Mouse (Mus musculus) spleen, postnatal 0 days (tissue): ENCODE results near the gene Olfr922. TPM values are rescaled to one million over a fixed set of nuclear protein-coding genes. Genes with fewer than 3 reads are reported as not detected.

Experiments used
- polyA plus RNA-seq: library from polyadenylated mRNA; unstranded; fragments of >200 nt; fragmentation: Nextera tagmentation; extraction: Ambion mirVana; gene quantifications from 2 replicates; pipeline ENCODE4 v1.2.1, GENCODE M21; 2015

Gene Olfr922
- not detected in 2 replicates for polyA plus RNA-seq

GRCm38 (mm10) chr9:38814314-38814713, at the start of gene Olfr922:
TSS of gene Olfr922 (plus strand) at chr9:38814614.

DNA sequence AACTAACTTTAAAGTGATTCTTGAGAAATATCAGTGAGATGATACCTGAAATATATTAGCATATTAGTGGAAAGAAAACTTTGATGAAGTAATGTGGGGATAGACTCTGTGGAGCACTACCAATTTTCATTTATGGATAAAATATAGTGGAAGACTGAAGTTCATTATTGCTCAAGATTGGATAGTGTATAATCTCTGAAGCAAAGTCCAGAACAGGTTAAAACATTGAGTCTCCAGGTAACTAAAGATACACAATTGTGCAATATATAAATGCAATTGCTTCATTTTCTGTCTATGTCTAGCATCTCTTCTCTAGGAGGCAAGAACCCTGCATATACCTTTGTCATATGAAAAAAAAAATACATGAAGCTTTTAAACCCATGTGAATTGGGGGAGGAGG, 41.6 kb upstream of the Olfr922 start, which contains the start of gene Olfr921:
TSS of gene Olfr921 (plus strand) at position 301 of the 400 bp plus-strand sequence.

DNA sequence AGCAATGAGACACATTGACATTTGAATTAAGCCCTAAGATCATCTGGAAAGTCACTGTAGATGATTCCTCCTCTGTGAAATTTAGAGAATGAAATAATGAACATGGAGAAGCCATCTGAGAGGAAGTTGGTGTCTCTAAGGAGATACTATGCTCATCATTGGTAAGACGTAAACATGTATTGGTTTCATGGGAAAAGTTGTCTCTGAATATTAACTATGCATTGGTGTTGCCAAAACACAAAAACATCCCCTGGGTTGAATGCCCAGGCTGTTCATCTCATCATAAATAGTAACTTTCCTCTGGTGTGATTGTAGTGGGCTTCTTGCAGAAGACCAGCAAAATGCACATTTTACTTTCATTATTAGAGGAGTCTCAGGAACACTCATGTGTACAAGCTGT, 11.8 kb downstream of the Olfr922 start, which contains the start of gene Olfr923:
TSS of gene Olfr923 (plus strand) at position 301 of the 400 bp plus-strand sequence.

GRCm38 (mm10) chr9:38844149-38844548, 29.7 kb downstream of the Olfr922 start, which contains the start of gene Olfr924:
TSS of gene Olfr924 (plus strand) at chr9:38844449.

GRCm38 (mm10) chr9:38854760-38855159, 40.3 kb downstream of the Olfr922 start, which contains the start of gene Olfr26:
TSS of gene Olfr26 (plus strand) at chr9:38855060.

Other genes with a start within 250 kb of the Olfr922 start
- not detected in 2 replicates for gene Olfr912, start 234.4 kb upstream of the Olfr922 start, polyA plus RNA-seq
- gene Olfr913, start 221.9 kb upstream of the Olfr922 start, polyA plus RNA-seq = not detected in 2 replicates
- not detected in 2 replicates for gene Olfr914, start 209.5 kb upstream of the Olfr922 start, polyA plus RNA-seq
- not detected in 2 replicates for gene Olfr916, start 154.7 kb upstream of the Olfr922 start, polyA plus RNA-seq
- gene Olfr917, start 148.8 kb upstream of the Olfr922 start, polyA plus RNA-seq = not detected in 2 replicates
- gene Olfr918, start 140.0 kb upstream of the Olfr922 start, polyA plus RNA-seq = not detected in 2 replicates
- not detected in 2 replicates for gene Olfr919, start 110.9 kb upstream of the Olfr922 start, polyA plus RNA-seq
- gene Vwa5a, start 96.3 kb upstream of the Olfr922 start, polyA plus RNA-seq = 13.1 and 19.9 TPM in 2 replicates
- gene Olfr920, start 62.3 kb upstream of the Olfr922 start, polyA plus RNA-seq = 0.22 and 0.38 TPM in 2 replicates
- not detected in 2 replicates for gene Olfr921, start 41.5 kb upstream of the Olfr922 start, polyA plus RNA-seq
- not detected in 2 replicates for gene Olfr923, start 11.9 kb downstream of the Olfr922 start, polyA plus RNA-seq
- gene Olfr924, start 29.8 kb downstream of the Olfr922 start, polyA plus RNA-seq = not detected in 2 replicates
- gene Olfr26, start 40.4 kb downstream of the Olfr922 start, polyA plus RNA-seq = not detected in 2 replicates
- gene Olfr926, start 62.5 kb downstream of the Olfr922 start, polyA plus RNA-seq = not detected in 2 replicates
- gene Olfr930, start 115.2 kb downstream of the Olfr922 start, polyA plus RNA-seq = not detected in 2 replicates
- gene Olfr933, start 157.7 kb downstream of the Olfr922 start, polyA plus RNA-seq = not detected in 2 replicates
- not detected in 2 replicates for gene Olfr934, start 173.7 kb downstream of the Olfr922 start, polyA plus RNA-seq
- gene Olfr935, start 185.1 kb downstream of the Olfr922 start, polyA plus RNA-seq = not detected in 2 replicates
- gene Olfr146, start 208.8 kb downstream of the Olfr922 start, polyA plus RNA-seq = not detected in 2 replicates